Mouse (Mus musculus) cerebellum, postnatal 14 days (tissue): ENCODE data around the gene Cinp.
A peak's percentile ranks its signal among the peaks of the same experiment; 100 is the strongest.

Source experiments
- DNase-seq, 2 experiments: peaks; one replicate each; pipeline ENCODE4 v3.0.0; 2021; ENCODE audit warnings: mixed read lengths in 2 of 2

Cinp gene

GRCm38 (mm10) chr12:110889036-110890020 lies at the start of gene Cinp, which contains the start of gene Tecpr2:
Cinp (minus strand) TSS chr12:110889145.
Tecpr2 (plus strand) TSS chr12:110889264.
- peak; percentile 96 to 97 for DNase-seq

- DNase-seq, result peak in 1 of 2 experiments; percentile 40
These were observed 48.6 kb upstream of the Cinp start for GRCm38 (mm10) chr12:110937496-110937895.

- DNase-seq, result peak; percentile 95 to 96
These were observed 47.2 kb upstream of the Cinp start for GRCm38 (mm10) chr12:110935983-110936620.

DNA sequence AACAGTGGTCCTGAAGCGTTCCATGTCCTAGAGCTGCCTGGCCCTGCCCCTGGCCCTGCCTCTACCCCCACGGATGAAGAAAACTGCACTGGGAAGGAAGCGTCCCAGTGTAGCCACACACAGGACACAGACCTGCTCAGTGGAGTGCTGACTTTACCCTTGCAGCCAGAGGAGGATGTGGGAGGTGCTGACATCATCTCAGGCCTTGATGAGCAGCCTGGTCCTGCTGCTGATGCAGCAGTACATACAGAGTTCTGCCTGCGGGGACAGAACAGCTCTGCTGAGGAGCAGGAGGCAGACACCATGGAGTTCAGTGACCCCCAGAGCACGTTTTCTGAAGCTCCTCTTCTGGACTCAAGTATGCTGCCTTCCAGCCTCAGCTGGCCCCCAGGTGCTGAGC lies 43.9 kb upstream of the Cinp start:
- no peak for DNase-seq

- no peak for DNase-seq
These were observed 32.6 kb upstream of the Cinp start for GRCm38 (mm10) chr12:110921572-110921971.

DNA sequence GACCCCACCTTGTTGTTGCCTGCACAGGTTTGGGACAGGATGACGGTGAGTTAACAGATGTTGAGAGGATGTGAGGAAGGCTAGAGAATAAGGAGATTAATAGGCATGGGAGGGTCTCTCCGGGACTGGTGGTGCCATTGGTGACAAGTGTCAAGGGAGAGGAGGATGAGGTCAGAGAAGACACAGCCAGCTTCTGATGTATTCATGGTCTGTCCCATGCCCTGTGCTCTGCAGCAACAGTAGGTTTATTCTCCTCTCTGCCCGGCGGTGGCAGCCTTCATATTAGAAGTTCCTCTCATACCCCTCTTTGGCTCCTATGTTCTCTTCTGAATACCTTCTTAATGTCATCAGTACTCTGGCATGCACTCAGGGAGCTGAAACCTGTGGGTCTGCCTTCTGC lies 31.3 kb upstream of the Cinp start:
- DNase-seq, result no peak

DNA sequence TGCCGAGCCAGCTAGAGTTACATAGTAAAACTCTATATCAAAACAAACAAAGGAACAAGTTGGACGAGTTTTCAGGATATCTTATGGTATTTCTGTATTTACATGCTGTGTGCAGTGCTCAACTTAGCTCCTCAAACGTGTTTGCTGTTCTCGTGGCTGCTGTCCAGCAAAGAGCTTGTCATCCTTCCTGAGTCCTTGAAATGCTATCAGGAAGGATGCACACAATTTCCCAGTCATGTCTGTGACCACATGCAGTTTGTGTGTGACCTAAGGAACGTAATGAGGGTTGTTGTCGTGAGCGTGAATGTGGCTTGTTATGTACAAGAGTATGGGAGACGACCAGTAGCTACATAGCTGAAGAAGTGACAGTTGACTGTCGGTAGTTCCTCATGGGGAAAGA lies 26.8 kb upstream of the Cinp start:
- no peak for DNase-seq

DNA sequence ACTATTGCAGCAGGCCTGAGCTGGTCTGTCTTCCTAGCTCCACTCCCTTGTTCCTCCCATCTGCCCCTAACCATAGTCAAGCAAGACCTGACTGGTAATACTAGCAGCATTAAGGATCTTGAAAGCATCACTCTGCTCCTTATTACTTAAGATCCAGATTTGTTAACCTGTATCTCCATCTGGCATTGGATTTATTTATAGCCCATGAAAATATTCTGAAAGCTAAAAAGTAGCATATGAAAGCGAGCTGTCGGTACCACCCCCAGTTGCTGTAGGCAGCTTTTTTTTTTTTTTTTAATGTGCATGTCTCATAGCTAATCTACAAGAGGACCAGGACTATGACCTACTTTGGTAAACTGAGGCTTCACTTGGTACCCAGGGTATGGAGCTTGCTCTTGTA lies 21.0 kb upstream of the Cinp start:
- DNase-seq, result no peak

- no peak for DNase-seq
These were observed 18.9 kb upstream of the Cinp start for GRCm38 (mm10) chr12:110907845-110908244.

DNA sequence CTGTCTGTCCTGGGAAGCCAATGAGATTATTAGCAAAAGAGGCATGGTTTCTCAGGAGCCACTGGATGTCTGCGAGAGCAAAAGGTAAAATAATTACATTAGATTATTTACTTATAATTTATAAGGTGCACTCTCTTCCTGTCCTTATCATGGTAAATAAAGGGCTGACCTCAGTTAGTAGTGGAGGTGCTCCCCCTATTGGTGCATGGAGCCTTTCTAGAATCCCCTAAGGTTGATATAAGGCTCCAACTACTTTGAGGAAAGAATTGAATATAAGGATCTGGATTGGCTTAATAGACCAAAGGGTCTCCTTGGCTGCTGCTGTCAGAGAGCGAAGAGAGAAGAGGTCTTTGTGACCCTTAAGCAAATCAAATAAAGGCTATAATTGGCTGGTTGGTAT lies 14.6 kb upstream of the Cinp start:
- peak in 1 of 2 experiments; percentile 14 for DNase-seq

DNA sequence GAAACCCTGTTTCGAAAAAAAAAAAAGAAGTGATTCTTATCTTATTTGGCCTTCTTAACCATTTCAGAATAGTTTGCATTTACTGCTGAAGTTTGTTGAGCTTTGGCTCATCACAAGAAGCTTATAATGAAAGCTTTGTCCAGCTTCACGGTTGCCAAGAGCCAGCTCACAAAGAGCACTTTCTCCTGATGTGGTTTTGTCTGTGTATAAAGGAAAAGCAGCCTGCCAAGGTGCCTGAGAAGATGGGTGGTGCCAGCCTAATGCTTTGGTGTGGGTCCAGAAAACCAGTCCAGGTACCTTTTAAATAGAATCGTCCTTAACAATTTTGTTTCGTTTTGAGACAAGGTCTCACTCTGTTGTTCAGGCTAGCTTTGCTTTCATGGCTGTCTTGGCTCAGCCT lies 13.2 kb upstream of the Cinp start:
- DNase-seq, result no peak

DNA sequence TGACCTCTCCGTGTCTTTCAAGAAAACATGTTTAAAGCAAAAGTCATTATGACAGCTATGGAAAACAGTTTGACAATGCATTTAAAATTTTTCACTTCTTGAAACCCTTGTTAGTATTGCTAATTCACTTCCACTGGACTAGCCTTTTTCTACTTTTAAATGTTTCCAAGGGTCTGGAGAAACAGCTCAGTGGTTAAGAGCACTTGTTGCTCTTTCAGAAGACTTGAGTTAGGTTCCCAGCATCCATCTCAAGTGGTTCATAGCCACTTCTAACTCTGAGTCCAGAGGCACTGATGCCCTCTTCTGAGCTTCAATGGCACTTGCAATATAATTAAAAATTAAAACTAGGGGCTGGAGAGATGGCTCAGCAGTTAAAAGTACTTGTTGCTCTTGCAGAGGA lies 2.9 kb upstream of the Cinp start:
- no peak for DNase-seq

- DNase-seq, result no peak
These were observed 339 bp downstream of the Cinp start for GRCm38 (mm10) chr12:110888606-110889005.

GRCm38 (mm10) chr12:110888106-110888505 lies 839 bp downstream of the Cinp start:
- DNase-seq, result no peak

DNA sequence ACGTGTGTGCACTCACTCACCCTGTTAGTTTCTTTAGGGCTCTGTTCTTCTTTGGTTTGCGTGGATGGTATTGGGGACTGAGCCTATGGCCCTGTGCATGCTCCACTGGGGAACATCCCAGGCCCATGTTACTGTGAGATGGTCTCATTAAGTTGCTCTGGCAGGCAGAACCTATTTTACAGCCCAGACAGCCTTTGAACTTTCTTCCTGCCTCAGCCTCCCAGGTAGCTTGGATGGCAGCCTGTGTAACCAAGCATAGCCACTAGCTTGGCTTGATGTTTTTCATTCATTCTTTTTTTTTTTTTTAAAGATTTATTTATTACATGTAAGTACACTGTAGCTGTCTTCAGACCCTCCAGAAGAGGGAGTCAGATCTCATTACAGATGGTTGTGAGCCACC lies 3.7 kb downstream of the Cinp start:
- DNase-seq, result no peak

GRCm38 (mm10) chr12:110882291-110882690 lies 6.7 kb downstream of the Cinp start:
- DNase-seq, result peak in 1 of 2 experiments; percentile 18

GRCm38 (mm10) chr12:110875351-110875750 lies 13.6 kb downstream of the Cinp start:
- no peak for DNase-seq

GRCm38 (mm10) chr12:110871247-110871646 lies 17.7 kb downstream of the Cinp start:
- no peak for DNase-seq

DNA sequence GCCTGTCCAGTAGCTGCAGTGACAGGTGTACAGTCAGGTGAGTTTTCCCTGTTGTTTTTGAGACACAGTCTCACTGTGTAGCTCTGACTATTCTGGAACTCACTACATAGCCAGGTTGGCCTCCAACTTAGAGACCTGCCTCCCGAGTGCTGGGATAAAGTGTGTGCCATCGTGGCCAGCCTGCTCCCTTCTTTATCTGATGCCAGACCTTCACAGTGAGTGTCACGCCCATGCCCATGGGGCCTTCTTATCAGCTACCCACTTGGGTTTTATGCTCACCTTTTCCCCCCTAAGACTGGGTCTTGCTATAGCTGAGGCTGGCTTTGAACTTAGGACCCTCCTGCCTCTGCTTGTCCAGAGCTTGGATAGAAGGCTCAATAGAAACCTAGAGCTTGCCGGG lies 18.8 kb downstream of the Cinp start:
- DNase-seq, result no peak

GRCm38 (mm10) chr12:110865989-110866388 lies 23.0 kb downstream of the Cinp start:
- no peak for DNase-seq

- no peak for DNase-seq
These were observed 23.4 kb downstream of the Cinp start for GRCm38 (mm10) chr12:110865571-110865970.

DNA sequence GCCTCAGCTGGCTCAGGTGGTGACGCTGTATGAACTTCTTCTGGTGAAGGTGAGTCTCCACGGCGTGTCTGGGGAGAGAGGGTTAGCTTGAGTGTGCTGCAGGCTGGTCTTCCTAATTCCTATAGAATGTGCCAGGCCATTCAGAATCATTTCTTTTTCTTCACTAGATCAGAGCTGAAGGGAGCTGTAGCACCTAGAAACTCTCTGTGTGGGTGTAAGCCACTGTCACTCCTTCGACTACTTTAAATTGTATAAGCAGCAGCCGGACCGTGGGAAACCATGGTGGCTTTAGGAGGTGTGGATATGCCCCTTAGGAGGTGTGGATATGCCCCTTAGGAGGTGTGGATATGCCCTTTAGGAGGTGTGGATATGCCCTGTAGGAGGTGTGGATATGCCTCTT lies 24.9 kb downstream of the Cinp start:
- no peak for DNase-seq

DNA sequence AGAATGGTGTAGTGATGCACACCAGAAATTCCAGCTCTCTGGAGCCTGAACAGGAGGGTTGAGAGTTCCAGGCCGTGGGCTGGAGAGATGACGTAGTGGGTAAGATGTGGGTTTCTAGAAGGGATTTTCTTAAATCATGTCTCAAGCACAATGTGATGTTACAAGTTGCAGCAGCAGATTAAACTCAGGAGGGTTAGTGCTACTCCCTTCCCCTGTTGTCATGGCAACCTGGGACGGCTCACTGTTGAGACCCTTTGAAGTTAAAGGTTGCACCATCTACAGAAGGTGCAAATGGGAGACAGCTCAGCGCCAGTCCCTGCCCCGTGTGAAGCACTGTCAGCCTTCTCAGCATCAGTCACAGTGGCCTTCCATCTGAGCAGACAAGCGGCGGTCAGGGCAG lies 27.7 kb downstream of the Cinp start:
- no peak for DNase-seq

GRCm38 (mm10) chr12:110860293-110860692 lies 28.7 kb downstream of the Cinp start:
- no peak for DNase-seq
